Mouse (Mus musculus): ENCODE data around the gene Dync1i1.

The Dync1i1 gene

GRCm38 (mm10) chr6:5991243-5991642 lies 265.8 kb downstream of the Dync1i1 start:
- DNase-seq: no peak

DNA sequence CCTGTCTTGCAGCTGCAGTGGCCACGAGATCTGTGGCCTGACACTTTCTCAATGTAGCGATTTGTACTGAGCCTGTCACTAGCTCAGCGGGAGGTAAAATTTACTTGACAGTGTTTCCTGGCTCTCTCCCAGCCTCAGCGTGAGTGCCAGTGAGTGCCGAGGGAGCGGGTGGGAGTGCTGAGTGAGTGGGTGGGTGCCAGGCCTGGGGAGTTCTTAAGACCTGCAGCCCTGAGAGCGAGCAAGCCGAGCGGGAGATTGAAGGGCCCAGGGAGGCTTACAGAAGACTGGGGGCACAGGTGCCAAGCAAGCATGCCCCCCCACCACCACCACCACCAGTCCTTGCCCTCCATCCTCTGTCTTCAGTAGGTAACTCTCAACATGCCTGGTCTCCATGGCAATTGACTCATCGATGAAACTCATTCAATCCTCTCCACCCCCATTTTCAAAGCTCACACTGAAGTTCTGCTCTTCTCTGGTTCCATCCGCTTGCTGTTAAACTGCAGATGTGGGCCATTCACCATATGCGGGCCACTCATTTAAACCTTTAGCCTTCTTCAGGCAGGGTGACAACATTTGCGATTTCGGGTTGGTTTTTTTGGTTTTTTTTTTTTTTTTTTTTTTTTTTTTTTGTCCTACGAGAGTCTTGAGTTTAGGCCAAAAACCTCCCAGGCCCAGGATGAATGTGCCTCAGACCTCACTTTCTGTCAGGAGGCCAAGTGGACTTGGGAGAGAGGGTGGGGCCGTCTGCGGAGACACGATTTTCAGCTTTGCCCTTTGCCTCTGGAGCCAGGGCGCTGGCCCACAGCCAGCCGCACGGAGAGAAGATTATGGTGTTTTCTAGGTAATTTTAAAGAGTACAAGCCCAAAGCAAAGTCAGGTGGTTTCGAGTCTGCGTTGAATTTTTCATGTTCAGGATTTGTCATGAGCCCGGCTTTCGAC lies 266.6 kb downstream of the Dync1i1 start:
- peak; percentile 6 to 18 for DNase-seq

DNA sequence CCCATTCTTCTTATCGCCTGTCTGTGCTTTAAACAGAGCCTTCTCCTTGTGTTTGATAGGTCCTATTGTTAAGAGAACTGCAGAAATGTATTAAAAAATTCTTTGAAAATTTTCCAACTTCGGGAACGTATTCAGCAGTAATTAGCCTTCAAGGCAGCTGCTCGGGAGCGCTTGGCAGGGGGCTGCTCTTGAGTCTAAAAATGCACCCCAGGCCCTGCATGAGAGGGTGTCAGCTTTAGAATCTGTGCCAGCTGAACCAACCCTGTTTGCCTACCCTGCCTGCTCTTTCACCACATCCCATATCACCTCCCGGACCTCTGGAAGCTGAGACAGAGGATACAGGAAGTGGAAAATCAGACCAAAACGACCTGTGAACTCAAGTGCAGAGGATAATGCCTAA lies 267.6 kb downstream of the Dync1i1 start:
- DNase-seq: no peak

DNA sequence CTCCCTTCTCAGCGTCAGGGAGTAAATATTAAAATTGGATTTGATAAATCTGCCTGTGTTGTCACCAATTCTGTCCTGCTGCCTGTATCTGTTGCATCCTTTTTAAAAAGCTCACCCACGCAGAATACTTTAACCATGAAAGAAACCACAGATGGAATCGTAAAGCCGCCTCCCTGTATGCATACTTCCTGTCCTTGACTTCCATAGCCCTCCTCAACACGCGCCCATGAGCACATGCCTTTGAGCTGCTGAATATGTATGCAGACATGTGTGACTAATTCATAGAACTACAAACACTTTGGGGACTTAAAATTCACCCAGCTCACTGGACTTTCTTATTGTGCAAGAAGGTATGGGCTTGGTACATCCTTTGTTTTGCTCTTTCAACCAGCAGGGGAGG lies 272.1 kb downstream of the Dync1i1 start:
- no peak for DNase-seq

GRCm38 (mm10) chr6:6002061-6002460 lies 276.6 kb downstream of the Dync1i1 start:
- no peak for DNase-seq

DNA sequence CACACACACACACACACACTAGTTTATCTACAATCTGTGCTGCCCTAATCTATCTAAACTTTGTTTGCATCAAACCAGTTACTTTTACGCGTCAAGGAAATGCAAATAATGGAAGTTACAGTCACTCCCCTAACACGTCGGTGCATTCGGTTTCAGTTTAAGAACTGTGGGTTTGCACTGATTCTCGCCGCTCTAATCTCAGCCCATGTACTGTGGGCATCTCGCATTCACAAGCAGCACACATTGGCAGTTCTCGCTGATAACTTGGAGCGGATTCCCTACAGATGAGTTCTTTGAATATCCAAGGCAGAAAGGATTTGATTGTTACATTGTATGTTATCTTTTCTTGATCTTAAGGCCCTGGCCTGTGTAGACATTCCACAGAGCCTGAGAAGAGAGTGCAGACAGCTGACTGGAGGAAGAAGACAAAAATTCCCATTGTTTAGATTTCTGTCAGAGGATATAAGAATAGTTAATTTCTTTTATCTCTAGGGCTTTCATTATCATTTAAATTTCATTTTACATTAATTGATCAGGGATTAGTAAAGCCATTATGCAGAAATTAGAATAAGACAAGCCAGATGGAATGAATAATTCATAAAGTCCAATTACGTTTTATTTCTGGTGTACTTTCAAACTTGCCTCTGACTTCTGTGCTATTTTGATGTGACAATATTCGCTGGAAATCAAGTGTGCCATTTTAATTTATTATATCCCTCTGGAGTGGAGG lies 279.5 kb downstream of the Dync1i1 start:
- no peak for DNase-seq

DNA sequence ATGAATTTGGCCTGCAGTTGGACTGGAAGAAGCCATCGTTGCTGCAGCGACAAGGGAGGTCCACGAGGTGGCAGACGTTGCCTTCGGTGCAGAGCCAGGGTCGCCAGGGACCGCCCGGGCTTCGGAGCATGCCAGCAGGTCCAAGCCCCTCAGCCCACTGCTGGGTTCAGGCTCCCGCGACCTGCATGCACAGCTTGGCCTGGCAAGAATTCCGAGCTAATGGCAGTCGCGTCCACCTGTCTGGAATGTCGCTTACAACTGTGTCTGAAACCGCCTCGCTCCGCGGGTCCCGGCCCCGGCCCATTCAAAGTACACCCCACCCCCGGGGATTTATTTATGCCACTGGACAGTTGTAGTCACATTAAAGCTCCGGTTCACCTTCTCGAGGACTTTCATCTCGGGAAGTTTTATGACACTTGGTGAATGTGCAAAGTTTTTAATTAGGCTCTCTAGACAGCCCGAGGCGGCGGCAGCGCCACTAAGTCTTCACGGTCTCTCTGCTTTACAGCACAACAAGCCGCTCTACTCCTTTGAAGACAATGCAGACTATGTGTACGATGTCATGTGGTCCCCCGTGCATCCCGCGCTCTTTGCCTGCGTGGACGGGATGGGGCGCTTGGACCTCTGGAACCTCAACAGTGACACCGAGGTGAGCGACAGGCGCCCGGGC lies 280.5 kb downstream of the Dync1i1 start:
- DNase-seq: peak; percentile 37 to 56

- no peak for DNase-seq
These were observed 285.9 kb downstream of the Dync1i1 start for GRCm38 (mm10) chr6:6011364-6011763.

- no peak for DNase-seq
These were observed 290.2 kb downstream of the Dync1i1 start for GRCm38 (mm10) chr6:6015616-6016015.

- no peak for DNase-seq
These were observed 291.5 kb downstream of the Dync1i1 start for GRCm38 (mm10) chr6:6016931-6017330.

DNA sequence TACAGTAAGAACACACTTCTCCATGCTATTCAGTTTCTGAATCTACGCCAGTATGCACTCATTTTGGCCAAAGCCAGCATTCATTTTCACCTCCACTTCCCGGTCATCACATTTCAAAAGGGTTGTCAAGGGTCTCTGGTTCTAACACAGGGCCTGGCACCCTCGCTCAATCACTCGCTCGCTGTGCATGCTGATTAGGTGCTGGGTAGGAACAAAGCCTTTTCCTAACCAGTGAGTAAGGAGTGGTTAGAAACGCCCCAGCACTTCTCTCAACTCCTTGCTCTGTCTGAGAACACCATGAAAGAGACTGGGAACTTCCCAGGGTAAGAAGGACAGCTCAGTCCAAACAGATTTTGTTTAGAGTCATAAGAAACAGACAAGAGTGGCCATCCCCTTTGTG lies 298.5 kb downstream of the Dync1i1 start:
- no peak for DNase-seq

GRCm38 (mm10) chr6:6027664-6028063 lies 302.2 kb downstream of the Dync1i1 start:
- DNase-seq: no peak

DNA sequence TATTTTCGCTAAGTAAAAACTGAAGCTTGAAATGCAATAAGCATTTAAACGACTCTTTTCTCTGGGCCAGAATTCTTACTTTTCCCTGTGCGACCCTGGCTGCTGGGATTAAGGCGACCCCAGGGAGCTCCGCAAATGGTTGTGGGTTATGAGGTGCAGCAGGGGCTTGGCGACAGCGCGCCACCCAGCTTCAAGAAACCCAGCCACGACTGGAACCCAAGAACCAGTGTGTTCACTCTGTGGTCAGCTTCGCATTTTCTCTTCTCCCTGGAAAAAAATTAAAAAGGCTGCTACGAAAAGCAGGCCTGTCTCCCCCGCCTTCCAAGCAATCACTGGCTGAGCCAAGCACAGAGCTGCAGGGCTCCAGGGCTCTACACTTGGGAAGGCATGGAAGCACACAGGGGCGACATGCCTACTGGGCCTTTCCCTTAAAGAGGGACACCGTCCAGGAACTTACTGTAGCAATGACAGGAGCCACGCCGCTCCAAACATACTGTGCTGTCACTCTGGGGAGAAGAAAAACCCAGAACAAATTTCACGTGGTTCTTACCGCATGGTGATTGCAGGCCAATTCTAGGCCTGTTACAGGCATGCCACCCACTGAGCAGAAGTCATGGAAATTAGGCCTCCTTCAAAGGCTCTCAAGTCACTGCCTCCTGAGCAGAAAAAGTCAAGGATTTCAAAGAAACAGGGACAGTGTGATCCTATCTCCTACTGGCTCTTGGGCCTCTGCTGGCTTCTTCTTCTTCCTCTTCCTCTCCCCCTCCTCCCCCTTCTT lies 313.5 kb downstream of the Dync1i1 start:
- DNase-seq: no peak

GRCm38 (mm10) chr6:6046729-6047424 lies 321.4 kb downstream of the Dync1i1 start:
- no peak for DNase-seq

DNA sequence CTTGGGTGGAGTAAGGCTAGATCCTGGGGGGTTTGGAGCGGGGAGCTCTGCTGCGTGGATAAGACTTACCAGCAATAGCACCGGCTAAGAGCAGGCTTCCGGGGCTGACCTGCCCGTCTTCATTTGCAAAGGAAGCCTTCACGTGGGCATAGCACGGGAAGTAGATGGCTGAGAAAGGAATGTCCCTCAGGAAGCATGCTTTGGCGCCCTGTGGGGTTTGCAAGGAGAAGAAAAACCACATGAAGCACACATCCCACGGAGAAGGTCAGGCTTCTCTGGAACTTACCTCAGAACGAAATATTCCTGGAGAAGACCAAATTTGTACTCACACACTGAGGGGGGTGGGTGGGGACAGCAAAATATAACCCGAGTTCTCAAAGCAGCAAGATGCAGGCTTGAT lies 327.3 kb downstream of the Dync1i1 start:
- no peak for DNase-seq

DNA sequence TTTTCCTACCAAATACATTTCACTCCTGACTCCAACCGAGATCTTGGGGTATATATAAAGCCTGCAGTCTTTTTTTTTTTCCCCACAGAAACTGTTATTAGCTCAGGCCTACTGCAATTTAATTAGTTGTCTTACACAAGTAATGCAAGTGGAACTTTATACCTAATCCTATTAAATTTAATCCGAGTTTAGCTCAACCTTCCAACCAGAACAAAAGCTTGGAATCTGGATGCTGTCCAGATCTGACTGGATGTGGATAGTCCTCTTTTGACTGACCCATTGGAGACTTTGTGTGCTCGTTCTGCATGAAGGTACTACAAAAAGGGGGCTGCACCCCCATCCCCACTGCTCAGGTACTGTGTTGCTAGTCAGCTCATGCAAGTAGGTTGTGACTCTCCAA lies 328.5 kb downstream of the Dync1i1 start:
- DNase-seq: no peak

DNA sequence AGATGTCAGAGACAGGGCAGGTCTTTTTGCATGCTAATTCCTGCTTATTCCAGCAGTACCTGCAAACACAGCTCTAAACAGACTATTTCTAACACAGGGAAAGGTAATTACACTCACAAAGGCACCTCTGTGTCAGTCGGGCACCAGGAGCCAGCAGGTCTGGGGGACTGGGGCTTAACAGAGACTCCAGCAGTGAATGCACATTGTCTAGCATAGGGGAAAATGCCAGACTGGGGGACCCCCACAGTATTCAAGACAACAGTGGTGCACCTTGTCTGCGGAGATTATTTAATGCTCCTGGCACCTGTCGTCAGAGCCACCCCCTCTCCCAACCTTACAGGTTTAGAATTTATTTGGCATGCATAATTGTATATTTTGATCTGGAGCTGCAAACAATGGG lies 333.1 kb downstream of the Dync1i1 start:
- no peak for DNase-seq

- no peak for DNase-seq
These were observed 341.8 kb downstream of the Dync1i1 start for GRCm38 (mm10) chr6:6067201-6067600.

- no peak for DNase-seq
These were observed 344.6 kb downstream of the Dync1i1 start for GRCm38 (mm10) chr6:6070015-6070414.

- no peak for DNase-seq
These were observed 345.6 kb downstream of the Dync1i1 start for GRCm38 (mm10) chr6:6071038-6071437.

DNA sequence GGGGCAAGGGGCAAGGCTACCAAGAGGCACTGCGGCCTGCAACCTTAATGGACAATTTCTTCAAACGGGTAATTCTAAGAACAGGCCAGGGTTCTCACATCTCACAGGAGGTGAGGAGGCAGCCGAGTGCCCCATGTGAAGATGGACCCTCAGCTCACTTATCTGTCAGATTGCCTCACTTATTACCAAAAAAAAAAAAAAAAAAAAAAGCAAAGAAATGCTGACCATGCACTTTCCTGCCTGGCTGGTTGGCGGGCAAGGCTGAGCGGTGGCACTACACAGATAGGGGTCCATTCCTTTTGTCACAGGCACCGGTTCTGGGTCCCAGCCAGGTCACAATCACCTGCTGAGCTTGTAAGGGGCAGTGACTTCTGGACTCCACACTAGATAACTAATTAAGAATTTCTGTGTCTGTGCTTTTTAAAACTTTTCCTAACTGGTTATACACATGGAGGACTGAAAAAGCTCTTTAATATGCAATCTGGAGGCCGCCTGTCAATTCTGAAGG lies 350.6 kb downstream of the Dync1i1 start:
- no peak for DNase-seq

- no peak for DNase-seq
These were observed 351.8 kb downstream of the Dync1i1 start for GRCm38 (mm10) chr6:6077234-6077633.

Data from lung, adult 18-20 months (tissue).